Mouse (Mus musculus): ENCODE data around the gene Myl9. TPM values are rescaled to one million over a fixed set of nuclear protein-coding genes. Genes with fewer than 3 reads are reported as not detected.
A peak's percentile ranks its signal among the peaks of the same experiment; 100 is the strongest.

Myl9 gene
- polyA plus RNA-seq, 2 experiments = 127 to 269 TPM

GRCm38 (mm10) chr2:156764022-156764421, 11.2 kb upstream of the Myl9 start:
- no peak for DNase-seq (ENCODE audit: low spot score)
- H3K27me3 ChIP-seq (ENCODE audit: control insufficient read depth, insufficient read depth, low read length) = no peaks in the 10 kb centered on the region
- H3K36me3 ChIP-seq (ENCODE audit: control insufficient read depth, insufficient read depth, low read length) = peaks cover 49% of the 10 kb centered on the region
- H3K4me3 ChIP-seq (replicated peaks; ENCODE audit: low read length) = no peak overlapping the region
- H3K9me3 ChIP-seq (ENCODE audit: control insufficient read depth, low read length) = no peaks in the 10 kb centered on the region
- 91% methylated on average over 10 of the region's 10 CpGs for WGBS
- no peak overlapping the region for H3K27ac ChIP-seq (replicated peaks; ENCODE audit: low read depth, low read length)
- TF ChIP-seq POLR2A (IDR thresholded peaks at IDR 0.05; ENCODE audit: borderline replicate concordance, extremely low read depth, insufficient read depth, insufficient read length) = no peak
- no peak overlapping the region for H3K4me2 ChIP-seq (replicated peaks; ENCODE audit: low read depth, low read length, severe bottlenecking)
- H3K4me1 ChIP-seq (ENCODE audit: control insufficient read depth, insufficient read depth, low read length) = no peaks in the 10 kb centered on the region
- no peak overlapping the region for H3K9ac ChIP-seq (ENCODE audit: low read depth, low read length, severe bottlenecking)
- no peak for ATAC-seq (ENCODE audit: low FRiP score, low read depth)

GRCm38 (mm10) chr2:156764747-156765146, 10.5 kb upstream of the Myl9 start:
- no peak for DNase-seq (ENCODE audit: low spot score)
- H3K9me3 ChIP-seq (ENCODE audit: control insufficient read depth, low read length) = no peaks in the 10 kb centered on the region
- TF ChIP-seq POLR2A (IDR thresholded peaks at IDR 0.05; ENCODE audit: borderline replicate concordance, extremely low read depth, insufficient read depth, insufficient read length) = no peak
- 68% methylated on average over 4 of the region's 4 CpGs for WGBS
- no peak for ATAC-seq (ENCODE audit: low FRiP score, low read depth)
- no peak overlapping the region for H3K9ac ChIP-seq (ENCODE audit: low read depth, low read length, severe bottlenecking)
- no peak overlapping the region for H3K27ac ChIP-seq (replicated peaks; ENCODE audit: low read depth, low read length)
- H3K36me3 ChIP-seq (ENCODE audit: control insufficient read depth, insufficient read depth, low read length) = peaks cover 44% of the 10 kb centered on the region
- no peaks in the 10 kb centered on the region for H3K4me1 ChIP-seq (ENCODE audit: control insufficient read depth, insufficient read depth, low read length)
- H3K4me2 ChIP-seq (replicated peaks; ENCODE audit: low read depth, low read length, severe bottlenecking) = no peak overlapping the region
- H3K4me3 ChIP-seq (replicated peaks; ENCODE audit: low read length) = no peak overlapping the region
- no peaks in the 10 kb centered on the region for H3K27me3 ChIP-seq (ENCODE audit: control insufficient read depth, insufficient read depth, low read length)

GRCm38 (mm10) chr2:156765593-156765992, 9.6 kb upstream of the Myl9 start:
- H3K36me3 ChIP-seq (ENCODE audit: control insufficient read depth, insufficient read depth, low read length) = peaks cover 38% of the 10 kb centered on the region
- H3K9me3 ChIP-seq (ENCODE audit: control insufficient read depth, low read length) = no peaks in the 10 kb centered on the region
- no peak overlapping the region for H3K4me2 ChIP-seq (replicated peaks; ENCODE audit: low read depth, low read length, severe bottlenecking)
- DNase-seq (ENCODE audit: low spot score) (no peak), ATAC-seq (ENCODE audit: low FRiP score, low read depth) (peak; percentile 45; the same call in 1 of the 2 replicates)
- no peak for TF ChIP-seq POLR2A (IDR thresholded peaks at IDR 0.05; ENCODE audit: borderline replicate concordance, extremely low read depth, insufficient read depth, insufficient read length)
- no peaks in the 10 kb centered on the region for H3K4me1 ChIP-seq (ENCODE audit: control insufficient read depth, insufficient read depth, low read length)
- no peak overlapping the region for H3K4me3 ChIP-seq (replicated peaks; ENCODE audit: low read length)
- H3K27ac ChIP-seq (replicated peaks; ENCODE audit: low read depth, low read length) = no peak overlapping the region
- H3K27me3 ChIP-seq (ENCODE audit: control insufficient read depth, insufficient read depth, low read length) = no peaks in the 10 kb centered on the region
- WGBS = 47% methylated on average over 8 of the region's 8 CpGs
- no peak overlapping the region for H3K9ac ChIP-seq (ENCODE audit: low read depth, low read length, severe bottlenecking)

GRCm38 (mm10) chr2:156766227-156767019, 8.8 kb upstream of the Myl9 start:
- Histone ChIP-seq H3K36me3 (ENCODE audit: control insufficient read depth, insufficient read depth, low read length) (peaks cover 30% of the 10 kb centered on the region), H3K27me3 (ENCODE audit: control insufficient read depth, insufficient read depth, low read length) (no peaks in the 10 kb centered on the region), H3K4me2 (replicated peaks; ENCODE audit: low read depth, low read length, severe bottlenecking) (no peak overlapping the region), H3K27ac (replicated peaks; ENCODE audit: low read depth, low read length) (no peak overlapping the region), H3K9me3 (ENCODE audit: control insufficient read depth, low read length) (no peaks in the 10 kb centered on the region), H3K4me1 (ENCODE audit: control insufficient read depth, insufficient read depth, low read length) (no peaks in the 10 kb centered on the region), H3K4me3 (replicated peaks; ENCODE audit: low read length) (no peak overlapping the region), H3K9ac (ENCODE audit: low read depth, low read length, severe bottlenecking) (no peak overlapping the region)
- DNase-seq (ENCODE audit: low spot score) = no peak
- no peak for TF ChIP-seq POLR2A (IDR thresholded peaks at IDR 0.05; ENCODE audit: borderline replicate concordance, extremely low read depth, insufficient read depth, insufficient read length)
- no peak for ATAC-seq (ENCODE audit: low FRiP score, low read depth)
- 64% methylated on average over 10 of the region's 10 CpGs for WGBS

- Histone ChIP-seq H3K27ac (replicated peaks; ENCODE audit: low read depth, low read length) (no peak overlapping the region), H3K9ac (ENCODE audit: low read depth, low read length, severe bottlenecking) (no peak overlapping the region), H3K4me2 (replicated peaks; ENCODE audit: low read depth, low read length, severe bottlenecking) (no peak overlapping the region), H3K36me3 (ENCODE audit: control insufficient read depth, insufficient read depth, low read length) (peaks cover 23% of the 10 kb centered on the region), H3K4me1 (ENCODE audit: control insufficient read depth, insufficient read depth, low read length) (no peaks in the 10 kb centered on the region), H3K4me3 (replicated peaks; ENCODE audit: low read length) (no peak overlapping the region), H3K27me3 (ENCODE audit: control insufficient read depth, insufficient read depth, low read length) (no peaks in the 10 kb centered on the region), H3K9me3 (ENCODE audit: control insufficient read depth, low read length) (no peaks in the 10 kb centered on the region)
- DNase-seq (ENCODE audit: low spot score) (no peak), ATAC-seq (ENCODE audit: low FRiP score, low read depth) (no peak)
- TF ChIP-seq POLR2A (IDR thresholded peaks at IDR 0.05; ENCODE audit: borderline replicate concordance, extremely low read depth, insufficient read depth, insufficient read length) = no peak
- 71% methylated on average over 5 of the region's 5 CpGs for WGBS
These were observed 8.1 kb upstream of the Myl9 start for GRCm38 (mm10) chr2:156767108-156767507.
